Mouse (Mus musculus): ENCODE data around the gene Homer3. TPM values are rescaled to one million over a fixed set of nuclear protein-coding genes. Genes with fewer than 3 reads are reported as not detected.

Gene Homer3
- total RNA-seq (2021) = 10 to 100 TPM; 16.0 to 21.8 TPM
- polyA plus RNA-seq (2012; rRNA removed) = 56.8 and 68.4 TPM in 2 replicates
- long read RNA-seq, transcript Homer3-203 (10 exons, 2,445 nt) = major isoform, 24 of 37 reads
- long read RNA-seq, partial matches to known transcripts = 4 of 37 reads
- long read RNA-seq, other reads (novel, unspliced or antisense) = 7 of 37 reads

- DNase-seq = peak; percentile 92
These were observed at the start of gene Homer3 for GRCm38 (mm10) chr8:70282603-70283135. Gene Homer3 (plus strand): TSS chr8:70282827.

GRCm38 (mm10) chr8:70233606-70234005 is 49.0 kb upstream of the Homer3 start:
- DNase-seq = no peak

GRCm38 (mm10) chr8:70234080-70234780 is 48.4 kb upstream of the Homer3 start, which contains the start of the genes Sugp2 and Armc6:
Gene Sugp2 (plus strand): TSS chr8:70234226.
Gene Armc6 (minus strand): TSS chr8:70234466.
- peak; percentile 97 for DNase-seq

GRCm38 (mm10) chr8:70234781-70235128 is 47.9 kb upstream of the Homer3 start:
- DNase-seq = no peak

- no peak for DNase-seq
These were observed 44.8 kb upstream of the Homer3 start for GRCm38 (mm10) chr8:70237842-70238241.

- no peak for DNase-seq
These were observed 42.0 kb upstream of the Homer3 start for GRCm38 (mm10) chr8:70240642-70241041.

- peak; percentile 73 for DNase-seq
These were observed 36.0 kb upstream of the Homer3 start for GRCm38 (mm10) chr8:70246622-70247021.

GRCm38 (mm10) chr8:70247841-70248240 is 34.8 kb upstream of the Homer3 start:
- DNase-seq = no peak

- no peak for DNase-seq
These were observed 28.0 kb upstream of the Homer3 start for GRCm38 (mm10) chr8:70254628-70255027.

- DNase-seq = no peak
These were observed 25.2 kb upstream of the Homer3 start for GRCm38 (mm10) chr8:70257456-70257855.

GRCm38 (mm10) chr8:70258600-70258999 is 24.0 kb upstream of the Homer3 start:
- DNase-seq = no peak

GRCm38 (mm10) chr8:70259043-70259442 is 23.6 kb upstream of the Homer3 start:
- no peak for DNase-seq

GRCm38 (mm10) chr8:70267674-70268073 is 15.0 kb upstream of the Homer3 start:
- DNase-seq = no peak

- DNase-seq = no peak
These were observed 14.3 kb upstream of the Homer3 start for GRCm38 (mm10) chr8:70268311-70268710.

GRCm38 (mm10) chr8:70268799-70269565 is 13.6 kb upstream of the Homer3 start:
- no peak for DNase-seq

GRCm38 (mm10) chr8:70272949-70273348 is 9.7 kb upstream of the Homer3 start:
- peak; percentile 78 for DNase-seq

GRCm38 (mm10) chr8:70274350-70274749 is 8.3 kb upstream of the Homer3 start:
- DNase-seq = no peak

- DNase-seq = peak; percentile 42
These were observed 6.2 kb upstream of the Homer3 start for GRCm38 (mm10) chr8:70276476-70276875.

- DNase-seq = no peak
These were observed 4.5 kb upstream of the Homer3 start for GRCm38 (mm10) chr8:70278175-70278574.

GRCm38 (mm10) chr8:70279266-70279665 is 3.4 kb upstream of the Homer3 start:
- DNase-seq = no peak

GRCm38 (mm10) chr8:70281001-70281400 is 1.6 kb upstream of the Homer3 start:
- DNase-seq = no peak

GRCm38 (mm10) chr8:70283136-70284077 is 780 bp downstream of the Homer3 start:
- no peak for DNase-seq

Data from adrenal gland, adult 2 months (tissue).